Mouse (Mus musculus) intestine, embryonic 16.5 days (tissue): ENCODE data around the gene Ddx54. TPM values are rescaled to one million over a fixed set of nuclear protein-coding genes. Genes with fewer than 3 reads are reported as not detected.

Experiments
- ATAC-seq: fragments of 200-750 bp; cut with Nextera tagmentation; 2 replicates; pipeline ENCODE4 v1.8.0; 2017; ENCODE audit warnings: moderate TSS enrichment, moderate library complexity
- H3K27ac ChIP-seq: fragments of 300-500 bp; sonication (generic); 2 replicates; pipeline ENCODE4 v1.5.1; 2014; ENCODE audit warnings: mild to moderate bottlenecking, low read length
- H3K27me3 ChIP-seq: fragments of 300-500 bp; sonication (generic); replicated peaks from 2 replicates; pipeline ENCODE4 v1.6.1; 2014; ENCODE audit warnings: low read length, control low read depth, mixed read lengths; ENCODE audit not compliant: control insufficient read depth, insufficient read depth
- H3K36me3 ChIP-seq: fragments of 300-500 bp; sonication (generic); 2 replicates; pipeline ENCODE4 v1.6.1; 2014; ENCODE audit warnings: low read length, control low read depth; ENCODE audit not compliant: control insufficient read depth, insufficient read depth
- H3K4me1 ChIP-seq: fragments of 300-500 bp; sonication (generic); 2 replicates; pipeline ENCODE4 v1.6.1; 2014; ENCODE audit warnings: low read length, control low read depth, mixed read lengths; ENCODE audit not compliant: control insufficient read depth, insufficient read depth
- H3K4me2 ChIP-seq: fragments of 300-500 bp; sonication (generic); 2 replicates; pipeline ENCODE4 v1.6.1; 2014; ENCODE audit warnings: low read depth, low read length, control low read depth
- H3K4me3 ChIP-seq: fragments of 300-500 bp; sonication (generic); 2 replicates; pipeline ENCODE4 v1.5.1; 2014; ENCODE audit warnings: mild to moderate bottlenecking, low read length
- H3K9ac ChIP-seq: fragments of 300-500 bp; sonication (generic); 2 replicates; pipeline ENCODE4 v1.6.1; 2014; ENCODE audit warnings: low read depth, low read length
- H3K9me3 ChIP-seq: fragments of 300-500 bp; sonication (generic); 2 replicates; pipeline ENCODE4 v1.6.1; 2016; ENCODE audit warnings: low read length, control low read depth; ENCODE audit not compliant: control insufficient read depth
- WGBS: fragments of 180-500 bp; shearing (Covaris S2); extraction: QIAGEN DNeasy Blood & Tissue Kit; methylation state at CpG from one replicate; pipeline ENCODE4 v1.1.7; 2014; 5-methylcytosine and 5-hydroxymethylcytosine counted together
- polyA plus RNA-seq: library from polyadenylated mRNA; unstranded; fragments of >200 nt; fragmentation: Nextera tagmentation; extraction: Ambion mirVana; gene quantifications from 2 replicates; pipeline ENCODE4 v1.2.1, GENCODE M21; 2015

Ddx54 gene
- polyA plus RNA-seq, 1 experiment from 2014 or later, result 51.4 TPM

DNA sequence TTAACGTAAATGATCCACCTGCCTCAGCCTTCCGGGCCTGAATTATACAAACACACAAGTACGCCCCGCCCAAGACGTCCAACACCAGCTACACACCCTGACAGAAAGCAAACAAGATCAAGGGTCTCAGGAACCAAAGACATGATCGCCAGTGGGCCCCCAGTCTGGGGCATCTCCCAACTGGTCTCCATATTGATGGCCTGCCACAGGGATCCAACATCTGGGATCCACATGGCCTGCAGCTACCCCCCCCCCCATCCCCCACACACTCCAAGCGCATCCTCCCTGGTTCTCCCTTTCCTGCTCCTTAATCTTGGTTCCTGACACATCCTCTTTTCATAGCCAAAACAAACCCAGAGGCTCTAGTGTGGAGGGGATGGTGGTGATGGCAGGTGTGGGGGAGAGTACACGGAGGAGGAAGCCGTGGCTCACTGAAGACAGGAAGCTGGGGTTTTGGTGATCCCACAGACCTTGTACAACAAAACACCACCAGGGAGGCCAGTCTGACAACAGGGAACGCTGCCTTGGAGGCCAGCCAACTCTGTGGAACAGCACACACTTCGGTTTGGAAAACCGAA is 33.9 kb upstream of the Ddx54 start:
- H3K27ac ChIP-seq, result peak overlapping the region; percentile 51
- no peak overlapping the region for H3K4me2 ChIP-seq
- no peaks in the 10 kb centered on the region for H3K27me3 ChIP-seq
- H3K9ac ChIP-seq, result peak overlapping the region; percentile 42; the same call in 1 of the 2 replicates
- 30% methylated on average over 12 of the region's 12 CpGs for WGBS
- peaks cover 3% of the 10 kb centered on the region; the same call in 1 of the 2 replicates for H3K36me3 ChIP-seq
- H3K9me3 ChIP-seq, result no peaks in the 10 kb centered on the region
- peak; percentile 47 for ATAC-seq
- peaks cover 36% of the 10 kb centered on the region for H3K4me1 ChIP-seq
- H3K4me3 ChIP-seq, result no peak overlapping the region

- Histone ChIP-seq H3K4me3 (no peak overlapping the region), H3K9ac (peak overlapping the region; percentile 42; the same call in 1 of the 2 replicates)
- peak; percentile 41 for ATAC-seq
Observed at GRCm38 (mm10) chr5:120579211-120579897, 33.2 kb upstream of the Ddx54 start.

GRCm38 (mm10) chr5:120579898-120580626 is 32.5 kb upstream of the Ddx54 start:
- Histone ChIP-seq H3K4me3 (no peak overlapping the region), H3K9ac (peak overlapping the region; percentile 42; the same call in 1 of the 2 replicates), H3K4me1 (peaks cover 36% of the 10 kb centered on the region), H3K27me3 (no peaks in the 10 kb centered on the region), H3K4me2 (peak overlapping the region; percentile 17; the same call in 1 of the 2 replicates), H3K9me3 (no peaks in the 10 kb centered on the region), H3K27ac (peak overlapping the region; percentile 51), H3K36me3 (peaks cover 3% of the 10 kb centered on the region; the same call in 1 of the 2 replicates)
- 85% methylated on average over 26 of the region's 26 CpGs for WGBS
- ATAC-seq, result no peak

More at GRCm38 (mm10) chr5:120579211-120579897, 33.2 kb upstream of the Ddx54 start:
- H3K4me1 ChIP-seq, result peaks cover 36% of the 10 kb centered on the region
- H3K27ac ChIP-seq, result peak overlapping the region; percentile 51
- no peaks in the 10 kb centered on the region for H3K27me3 ChIP-seq
- peak overlapping the region; percentile 17; the same call in 1 of the 2 replicates for H3K4me2 ChIP-seq
- H3K9me3 ChIP-seq, result no peaks in the 10 kb centered on the region
- WGBS, result 39% methylated on average over 26 of the region's 26 CpGs
- peaks cover 3% of the 10 kb centered on the region; the same call in 1 of the 2 replicates for H3K36me3 ChIP-seq

- Histone ChIP-seq H3K9ac (no peak overlapping the region), H3K9me3 (no peaks in the 10 kb centered on the region), H3K27me3 (no peaks in the 10 kb centered on the region), H3K36me3 (peaks cover 3% of the 10 kb centered on the region; the same call in 1 of the 2 replicates), H3K4me3 (no peak overlapping the region), H3K27ac (no peak overlapping the region), H3K4me1 (peaks cover 41% of the 10 kb centered on the region), H3K4me2 (no peak overlapping the region)
- no peak for ATAC-seq
- 74% methylated on average over 9 of the region's 9 CpGs for WGBS
Observed at GRCm38 (mm10) chr5:120582002-120582401, 30.5 kb upstream of the Ddx54 start.

GRCm38 (mm10) chr5:120583511-120583910 is 29.0 kb upstream of the Ddx54 start:
- H3K4me2 ChIP-seq, result no peak overlapping the region
- WGBS, result 85% methylated on average over 4 of the region's 4 CpGs
- peaks cover 3% of the 10 kb centered on the region; the same call in 1 of the 2 replicates for H3K36me3 ChIP-seq
- no peak overlapping the region for H3K27ac ChIP-seq
- H3K27me3 ChIP-seq, result no peaks in the 10 kb centered on the region
- H3K4me1 ChIP-seq, result peaks cover 41% of the 10 kb centered on the region
- H3K4me3 ChIP-seq, result no peak overlapping the region
- no peak for ATAC-seq
- no peaks in the 10 kb centered on the region for H3K9me3 ChIP-seq
- H3K9ac ChIP-seq, result no peak overlapping the region

GRCm38 (mm10) chr5:120584968-120585367 is 27.6 kb upstream of the Ddx54 start:
- H3K27me3 ChIP-seq, result no peaks in the 10 kb centered on the region
- H3K36me3 ChIP-seq, result peaks cover 3% of the 10 kb centered on the region; the same call in 1 of the 2 replicates
- no peak overlapping the region for H3K4me2 ChIP-seq
- H3K4me1 ChIP-seq, result peaks cover 31% of the 10 kb centered on the region
- whole genome bisulfite sequencing, result 49% methylated on average over 15 of the region's 15 CpGs
- no peak overlapping the region for H3K27ac ChIP-seq
- H3K4me3 ChIP-seq, result no peak overlapping the region
- ATAC-seq, result no peak
- no peak overlapping the region for H3K9ac ChIP-seq
- H3K9me3 ChIP-seq, result no peaks in the 10 kb centered on the region

GRCm38 (mm10) chr5:120586741-120587615 is 25.6 kb upstream of the Ddx54 start:
- ATAC-seq, result peak; percentile 27
- peaks cover 26% of the 10 kb centered on the region for H3K4me1 ChIP-seq
- H3K36me3 ChIP-seq, result peaks cover 3% of the 10 kb centered on the region; the same call in 1 of the 2 replicates
- 8% methylated on average over 17 of the region's 17 CpGs for WGBS
- H3K9ac ChIP-seq, result peak overlapping the region; percentile 89
- H3K27me3 ChIP-seq, result no peaks in the 10 kb centered on the region
- H3K4me2 ChIP-seq, result peak overlapping the region; percentile 78
- H3K4me3 ChIP-seq, result peak overlapping the region; percentile 86
- H3K27ac ChIP-seq, result peak overlapping the region; percentile 85
- H3K9me3 ChIP-seq, result no peaks in the 10 kb centered on the region

DNA sequence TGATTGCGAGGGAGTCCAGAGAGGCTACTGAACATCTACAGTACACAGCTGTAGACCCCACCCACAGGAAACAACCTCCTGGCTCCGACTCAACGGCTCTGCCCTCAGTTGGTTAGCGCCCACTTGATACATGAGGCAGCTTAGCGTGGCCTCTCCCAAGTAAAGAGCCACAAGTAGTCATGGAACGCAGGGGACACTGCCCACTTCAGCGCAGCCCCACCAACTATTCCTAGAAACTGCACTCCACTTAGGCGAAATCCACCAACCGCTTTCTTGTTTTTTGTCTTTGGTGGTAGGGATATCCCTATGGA is 25.0 kb upstream of the Ddx54 start:
- Histone ChIP-seq H3K9ac (peak overlapping the region; percentile 89), H3K9me3 (peaks cover 5% of the 10 kb centered on the region), H3K27ac (peak overlapping the region; percentile 85), H3K36me3 (peaks cover 3% of the 10 kb centered on the region; the same call in 1 of the 2 replicates), H3K4me3 (peak overlapping the region; percentile 86), H3K4me1 (peaks cover 22% of the 10 kb centered on the region), H3K27me3 (no peaks in the 10 kb centered on the region), H3K4me2 (peak overlapping the region; percentile 78)
- 20% methylated on average over 9 of the region's 9 CpGs for WGBS
- ATAC-seq, result no peak
